In the genomic region with DNA sequence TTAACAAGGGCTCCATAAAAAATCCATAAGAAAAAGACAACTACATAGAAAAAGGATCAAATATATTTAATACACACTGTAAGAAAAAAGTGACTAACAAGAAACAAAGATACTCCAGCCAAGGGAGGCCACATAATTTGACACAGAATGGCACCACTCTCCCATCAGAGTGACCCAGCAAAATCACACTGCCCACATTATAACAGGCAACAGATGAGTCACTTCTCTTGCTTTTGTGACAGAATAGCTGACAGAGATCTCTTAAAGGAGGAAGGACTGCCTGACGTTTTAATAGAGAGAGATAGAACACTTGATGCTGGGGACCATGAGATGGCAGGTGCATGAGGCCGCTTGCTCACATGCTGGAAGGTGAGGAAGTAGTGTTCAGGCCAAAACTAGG, we compare ENCODE assay signal across 19 mouse cellular contexts.
"Had no signal": no experiment of that assay in that cellular context is flagged by ENCODE, and none has a peak within 500 bp of the region (broad histone marks: within the 10 kb centered on the region; RNA-seq: fewer than 3 reads in every experiment).

No protein-coding gene starts in this region.

- H3K4me1 ChIP-seq: limb, embryonic 12.5 days; limb, embryonic 15.5 days; midbrain, embryonic 10.5 days; midbrain, embryonic 13.5 days had no signal

- H3K27ac ChIP-seq: kidney, postnatal 0 days; left cerebral cortex, adult 2 months; limb, embryonic 12.5 days; limb, embryonic 15.5 days; liver, embryonic 14.5 days; midbrain, embryonic 10.5 days; midbrain, embryonic 13.5 days had no signal

- ATAC-seq: liver, postnatal 0 days; lung, postnatal 0 days; midbrain, embryonic 13.5 days; midbrain, embryonic 16.5 days had no signal

- H3K36me3 ChIP-seq: limb, embryonic 12.5 days; limb, embryonic 15.5 days; midbrain, embryonic 10.5 days; midbrain, embryonic 13.5 days had no signal

- H3K9me3 ChIP-seq: limb, embryonic 12.5 days; limb, embryonic 15.5 days; midbrain, embryonic 10.5 days; midbrain, embryonic 13.5 days had no signal

- H3K9ac ChIP-seq: limb, embryonic 12.5 days; limb, embryonic 15.5 days; liver, embryonic 14.5 days; liver, postnatal 0 days; lung, embryonic 14.5 days; midbrain, embryonic 13.5 days had no signal

- H3K4me3 ChIP-seq: left cerebral cortex, adult 2 months; limb, embryonic 12.5 days; limb, embryonic 15.5 days; midbrain, embryonic 10.5 days; midbrain, embryonic 13.5 days had no signal

- H3K27me3 ChIP-seq: limb, embryonic 12.5 days; limb, embryonic 15.5 days; midbrain, embryonic 13.5 days had no signal

- DNase-seq: kidney, adult 18-20 months; kidney, postnatal 25 days; layer of hippocampus, postnatal 36 days; left cerebral cortex, postnatal 4 days; liver, postnatal 0 days; lung, embryonic 14.5 days; retina, postnatal 1 day; right cerebral cortex, postnatal 25 days; thymus, adult 18-20 months; thymus, postnatal 36 days had no signal
